Comparison of ENCODE assay signal across 24 mouse cellular contexts in the genomic region with DNA sequence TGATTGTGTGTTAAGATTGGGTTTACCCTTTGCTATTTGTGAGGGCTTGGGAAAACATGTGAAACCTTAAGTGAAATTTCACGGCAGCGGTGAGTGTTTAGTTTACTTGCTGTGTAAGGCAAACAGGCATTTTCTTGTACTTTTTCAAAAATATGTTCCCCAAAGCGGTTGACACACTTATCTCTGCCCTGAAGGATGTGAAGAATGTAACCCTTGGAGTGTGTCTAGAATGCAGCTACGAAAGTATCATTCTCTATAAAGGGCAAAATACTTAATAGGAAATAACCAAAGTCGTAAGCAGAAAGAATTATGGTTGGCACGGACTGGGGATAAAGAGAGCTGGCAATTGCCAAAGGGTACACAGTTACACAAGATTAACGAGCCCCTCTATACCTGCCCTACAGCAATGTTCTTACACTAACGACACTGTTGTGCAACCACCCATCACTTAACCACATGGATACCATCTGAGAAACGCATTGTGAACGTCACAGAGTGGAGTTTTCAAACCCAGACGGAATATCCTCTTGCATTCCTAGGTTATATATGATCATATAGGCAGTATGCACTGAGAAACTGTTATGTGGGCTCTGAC.
"Had no signal": no experiment of that assay in that cellular context is flagged by ENCODE, and none has a peak within 500 bp of the region (broad histone marks: within the 10 kb centered on the region; RNA-seq: fewer than 3 reads in every experiment).

No protein-coding gene starts in this region.

- H3K27ac ChIP-seq: gastrocnemius, adult 2 months; heart, embryonic 10.5 days; hindbrain, embryonic 10.5 days; hindbrain, embryonic 13.5 days; intestine, embryonic 15.5 days; layer of hippocampus, adult 2 months; left cerebral cortex, adult 2 months; limb, embryonic 10.5 days; limb, embryonic 12.5 days had no signal

- H3K9me3 ChIP-seq: heart, embryonic 10.5 days; heart, embryonic 12.5 days; hindbrain, embryonic 10.5 days; hindbrain, embryonic 13.5 days; intestine, embryonic 15.5 days; limb, embryonic 10.5 days; limb, embryonic 12.5 days had no signal

- H3K36me3 ChIP-seq: heart, embryonic 10.5 days; heart, embryonic 12.5 days; hindbrain, embryonic 10.5 days; hindbrain, embryonic 13.5 days; intestine, embryonic 15.5 days; limb, embryonic 10.5 days; limb, embryonic 12.5 days had no signal

- H3K27me3 ChIP-seq: heart, embryonic 12.5 days; hindbrain, embryonic 13.5 days; intestine, embryonic 15.5 days; limb, embryonic 12.5 days had no signal

- ATAC-seq: hindbrain, embryonic 16.5 days; inflammation-experienced regulatory T-cells, adult 6 months; intestine, embryonic 15.5 days; intestine, postnatal 0 days had no signal

- DNase-seq: gastrocnemius, adult 2 months; gastrocnemius, postnatal 10 days; gastrocnemius, postnatal 25 days; heart, adult 18-20 months; heart, postnatal 10 days; heart, postnatal 4 days; kidney, adult 18-20 months; kidney, adult 8-10 months; kidney, postnatal 10 days; kidney, postnatal 25 days; kidney, postnatal 4 days; liver had no signal

- H3K4me3 ChIP-seq: gastrocnemius, adult 2 months; heart, embryonic 10.5 days; heart, embryonic 12.5 days; hindbrain, embryonic 10.5 days; hindbrain, embryonic 13.5 days; intestine, embryonic 15.5 days; layer of hippocampus, adult 2 months; left cerebral cortex, adult 2 months; limb, embryonic 10.5 days; limb, embryonic 12.5 days had no signal

- H3K4me1 ChIP-seq: heart, embryonic 10.5 days; hindbrain, embryonic 10.5 days; hindbrain, embryonic 13.5 days; intestine, embryonic 15.5 days had no signal

- H3K9ac ChIP-seq: heart, embryonic 12.5 days; hindbrain, embryonic 13.5 days; intestine, embryonic 15.5 days; limb, embryonic 12.5 days had no signal

- H3K4me2 ChIP-seq: heart, embryonic 12.5 days; hindbrain, embryonic 13.5 days; intestine, embryonic 15.5 days; limb, embryonic 12.5 days had no signal
